Mouse (Mus musculus): ENCODE measurements around the gene Syngr4.
A peak's percentile ranks its signal among the peaks of the same experiment; 100 is the strongest.
"Not testable (repeated sequence)": the region's sequence is repeated elsewhere in the genome, so short reads cannot be mapped to it uniquely, and the experiment has no call there.

The Syngr4 gene

DNA sequence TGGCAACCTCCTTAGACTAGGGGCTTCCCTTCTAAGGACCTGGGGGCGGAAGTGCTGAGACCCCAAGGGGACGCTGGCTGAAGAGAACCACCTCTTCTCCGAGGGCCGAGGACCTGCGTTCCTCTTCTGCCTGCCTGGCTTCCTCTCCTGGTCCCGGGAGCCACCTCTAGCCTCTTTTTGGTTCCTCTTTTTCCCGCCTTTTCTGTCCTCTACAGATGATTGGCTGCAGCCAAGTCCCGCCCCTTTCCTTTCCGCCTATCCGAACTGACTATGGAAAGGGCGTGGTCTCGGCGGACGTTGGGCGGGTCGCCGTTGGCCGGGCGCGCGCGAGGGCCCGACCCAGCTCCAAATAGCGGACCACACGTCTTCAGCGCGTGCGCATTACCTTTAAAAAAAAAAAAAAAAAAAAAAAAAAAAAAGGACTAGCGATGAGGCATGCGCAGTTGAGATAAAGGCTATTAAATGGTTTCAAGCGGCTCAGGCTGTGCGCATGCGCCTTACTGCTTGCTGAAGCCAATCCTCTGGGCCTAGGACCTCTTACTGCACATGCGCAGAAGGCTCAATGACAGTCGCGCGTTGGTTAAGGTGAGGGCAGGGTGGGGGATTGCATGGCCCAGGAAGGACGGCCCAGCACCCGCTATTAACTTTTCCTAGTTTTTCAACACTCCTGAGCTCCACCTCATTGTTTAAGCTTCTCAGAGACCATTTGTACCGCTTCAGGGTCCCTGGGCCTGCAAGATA is at the start of gene Syngr4, which contains the start of gene Tmem143:
Gene Syngr4 (minus strand): TSS at position 198 of the 741 bp plus-strand sequence.
Gene Tmem143 (plus strand): TSS at position 425 of the 741 bp plus-strand sequence.
- peak; percentile 96 for DNase-seq (ENCODE audit: low spot score)

DNA sequence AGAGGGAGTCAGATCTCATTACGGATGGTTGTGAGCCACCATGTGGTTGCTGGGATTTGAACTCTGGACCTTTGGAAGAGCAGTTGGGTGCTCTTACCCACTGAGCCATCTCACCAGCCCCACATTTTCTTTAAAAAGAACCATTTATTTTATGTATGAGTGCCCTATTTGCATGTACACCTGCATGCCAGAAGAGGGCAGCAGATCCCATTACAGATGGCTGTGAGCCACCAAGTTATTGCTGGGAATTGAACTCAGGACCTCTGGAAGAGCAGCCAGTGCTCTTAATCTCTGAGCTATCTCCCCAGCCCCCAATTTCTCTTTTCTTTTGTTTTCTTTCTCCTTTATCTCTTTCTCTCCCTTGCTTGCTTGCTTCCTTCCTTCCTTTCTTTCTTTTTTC is 46.8 kb upstream of the Syngr4 start:
- not testable (repeated sequence) for DNase-seq (ENCODE audit: low spot score)

GRCm38 (mm10) chr7:45941986-45942385 is 45.5 kb upstream of the Syngr4 start:
- DNase-seq (ENCODE audit: low spot score) = no peak

- no peak for DNase-seq (ENCODE audit: low spot score)
These were observed 43.3 kb upstream of the Syngr4 start for GRCm38 (mm10) chr7:45939836-45940235.

DNA sequence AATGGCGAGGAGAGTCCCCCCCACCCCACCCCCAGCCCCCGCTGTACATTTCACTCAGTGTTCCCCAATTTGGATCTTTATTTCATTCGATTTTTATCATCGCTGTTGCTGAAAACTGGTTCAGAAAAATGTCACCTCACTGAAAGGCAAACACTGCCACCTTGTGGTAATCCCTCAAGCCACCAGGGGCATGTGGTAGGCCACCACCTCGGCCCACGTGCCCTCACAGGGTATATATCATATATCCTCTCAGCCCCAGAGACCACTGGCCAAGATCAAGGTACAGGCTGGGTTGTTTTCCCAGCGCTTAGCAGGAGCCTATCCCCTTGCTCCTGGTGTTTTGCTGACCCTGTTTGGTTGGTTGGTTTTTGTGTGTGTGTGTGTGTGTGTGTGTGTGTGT is 38.6 kb upstream of the Syngr4 start:
- DNase-seq (ENCODE audit: low spot score) = no peak

GRCm38 (mm10) chr7:45933766-45934165 is 37.3 kb upstream of the Syngr4 start:
- not testable (repeated sequence) for DNase-seq (ENCODE audit: low spot score)

DNA sequence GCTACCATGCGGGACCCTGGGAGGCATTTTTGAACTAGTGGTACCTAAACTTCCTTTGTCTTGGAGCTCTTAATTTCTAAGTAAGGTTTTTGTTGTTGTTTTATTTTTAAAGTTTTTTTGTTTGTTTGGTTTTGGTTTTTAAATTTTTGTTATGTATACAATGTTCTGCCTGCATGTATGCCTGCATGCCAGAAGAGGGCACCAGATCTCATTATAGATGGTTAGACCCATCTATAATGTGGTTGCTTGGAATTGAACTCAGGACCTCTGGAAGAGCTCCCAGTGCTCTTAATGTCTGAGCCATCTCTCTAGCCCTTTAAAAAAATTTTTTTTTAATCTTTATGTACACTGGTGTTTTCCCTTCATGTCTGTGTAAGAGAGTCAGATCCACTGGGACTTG is 33.2 kb upstream of the Syngr4 start:
- no peak for DNase-seq (ENCODE audit: low spot score)

- DNase-seq (ENCODE audit: low spot score) = no peak
These were observed 32.2 kb upstream of the Syngr4 start for GRCm38 (mm10) chr7:45928626-45929295.

- peak; percentile 60 for DNase-seq (ENCODE audit: low spot score)
These were observed 27.9 kb upstream of the Syngr4 start for GRCm38 (mm10) chr7:45924429-45924816.

DNA sequence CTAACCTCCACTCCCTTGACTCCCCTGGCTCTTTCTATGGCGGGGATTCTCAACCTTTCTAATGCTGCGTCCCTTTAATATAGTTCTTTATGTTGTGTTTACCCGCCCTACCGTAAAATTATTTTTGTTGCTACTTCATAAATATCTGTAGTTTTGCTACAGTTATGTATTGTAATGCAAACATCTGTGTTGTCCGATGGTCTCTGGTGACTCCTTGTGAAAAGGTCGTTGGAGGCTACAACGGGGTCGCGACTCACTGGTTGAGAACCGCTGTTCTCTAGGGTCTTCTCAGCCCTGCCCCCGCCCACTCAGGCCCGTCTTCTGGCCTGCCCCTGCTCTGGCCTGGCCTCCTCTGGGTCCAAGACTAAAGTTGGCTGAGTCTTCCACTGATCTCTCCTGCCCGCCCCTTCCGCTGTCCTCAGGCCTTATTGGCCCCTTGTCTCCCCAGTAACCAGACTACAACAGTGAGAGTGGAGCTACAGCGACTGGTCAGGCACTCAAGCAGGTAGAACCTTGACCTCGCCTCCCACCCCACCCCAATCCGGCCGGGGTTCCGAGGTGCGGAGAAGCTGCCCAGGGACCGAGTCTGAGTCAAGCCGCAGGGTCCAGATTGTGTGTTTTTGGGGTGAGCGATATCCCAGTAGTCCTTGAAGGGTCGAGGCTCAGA is 27.4 kb upstream of the Syngr4 start, which contains the start of gene Ccdc114:
Gene Ccdc114 (plus strand): TSS at position 311 of the 667 bp plus-strand sequence.
- DNase-seq (ENCODE audit: low spot score) = peak; percentile 78

DNA sequence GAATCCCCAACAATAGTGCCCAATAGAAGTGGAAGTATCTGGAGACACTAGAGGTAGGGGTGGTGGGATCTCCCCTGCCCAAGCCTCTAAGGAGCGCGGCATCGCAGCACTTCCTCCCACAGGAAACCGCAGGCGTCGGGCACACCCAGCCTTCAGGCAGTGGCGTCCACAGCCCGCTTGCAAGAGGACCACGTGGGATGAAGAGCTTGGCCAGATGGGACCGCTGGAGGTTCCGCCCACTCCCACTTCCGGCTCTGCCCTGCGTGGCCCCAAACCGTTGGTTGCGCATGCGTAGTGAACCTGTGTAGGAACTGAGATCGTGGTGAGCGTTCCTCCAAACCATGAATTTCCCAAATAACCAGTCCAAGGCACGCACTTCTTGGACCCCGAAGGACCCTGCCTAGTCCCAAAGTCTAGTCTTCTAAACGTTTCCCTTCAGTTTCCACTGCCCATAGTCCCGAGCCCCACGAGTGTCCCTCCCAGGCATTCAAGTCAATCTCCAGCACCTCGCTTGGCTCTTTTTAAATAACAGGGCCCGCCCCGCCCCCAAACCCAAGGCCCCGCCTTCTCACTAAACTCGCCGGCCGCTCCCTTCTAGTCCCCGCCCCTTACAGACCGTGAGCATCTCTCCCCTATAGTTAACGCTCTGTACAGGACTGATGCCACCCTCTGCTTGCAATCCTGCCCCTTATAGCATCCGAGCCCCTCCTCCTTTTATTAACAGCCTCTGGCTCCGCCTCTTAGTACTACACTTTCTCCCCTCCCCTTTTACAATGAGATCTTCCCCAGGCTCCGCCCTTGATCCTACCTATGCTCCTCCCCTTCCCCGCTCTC is 26.6 kb upstream of the Syngr4 start:
- DNase-seq (ENCODE audit: low spot score) = peak; percentile 92

- DNase-seq (ENCODE audit: low spot score) = no peak
These were observed 25.6 kb upstream of the Syngr4 start for GRCm38 (mm10) chr7:45921950-45922600.

DNA sequence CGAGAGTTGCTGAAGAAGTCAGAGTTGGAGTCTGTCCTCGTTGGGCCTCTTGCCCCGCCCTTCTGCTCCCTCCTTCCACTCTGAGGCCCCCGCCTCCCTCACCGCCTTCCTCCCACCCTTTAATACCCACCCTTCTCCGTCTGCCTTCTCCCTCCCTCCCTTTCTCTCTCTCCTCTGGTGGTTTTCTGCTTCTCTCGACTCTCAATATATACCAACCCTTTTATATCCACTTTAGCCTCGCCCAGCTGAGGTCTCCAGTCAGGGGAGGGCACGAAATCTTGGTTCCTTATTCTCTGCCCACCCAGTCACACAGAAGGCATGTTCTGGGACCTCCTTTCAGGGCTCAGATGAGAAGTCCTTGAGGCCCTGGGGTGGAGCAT is 24.7 kb upstream of the Syngr4 start, which contains the start of gene Emp3:
Gene Emp3 (minus strand): TSS at position 163 of the 380 bp plus-strand sequence.
- peak; percentile 57 for DNase-seq (ENCODE audit: low spot score)

GRCm38 (mm10) chr7:45920583-45921241 is 24.2 kb upstream of the Syngr4 start:
- peak; percentile 32 for DNase-seq (ENCODE audit: low spot score)

GRCm38 (mm10) chr7:45919761-45920160 is 23.2 kb upstream of the Syngr4 start:
- no peak for DNase-seq (ENCODE audit: low spot score)

DNA sequence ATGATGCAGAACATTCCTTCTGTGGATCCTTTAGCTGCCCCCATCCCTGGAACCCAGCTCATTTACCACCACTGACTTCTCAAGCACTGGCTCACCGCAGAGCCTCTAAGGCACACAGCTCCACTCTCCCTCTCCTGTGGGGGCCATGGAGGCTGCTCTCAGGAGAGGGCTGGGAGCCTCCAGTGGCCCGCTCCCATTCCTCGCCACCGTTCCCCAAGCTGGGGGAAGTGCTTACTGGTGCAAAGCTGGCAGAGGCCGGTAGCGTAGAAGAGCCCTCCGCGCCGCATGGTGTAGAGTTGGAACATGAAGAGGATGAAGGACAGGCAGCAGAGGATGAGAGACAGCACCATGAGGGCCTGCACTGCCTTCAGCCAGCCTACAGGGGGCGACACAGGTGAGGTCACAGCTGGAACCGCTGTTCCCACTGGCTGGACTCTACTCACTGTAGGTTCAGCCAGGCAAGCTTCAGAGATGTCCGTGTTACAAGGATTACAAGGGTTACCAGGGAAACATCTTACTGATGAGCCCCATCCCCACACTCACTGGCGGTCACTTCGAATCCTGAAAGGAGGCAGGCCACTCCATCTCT is 22.7 kb upstream of the Syngr4 start:
- no peak for DNase-seq (ENCODE audit: low spot score)

DNA sequence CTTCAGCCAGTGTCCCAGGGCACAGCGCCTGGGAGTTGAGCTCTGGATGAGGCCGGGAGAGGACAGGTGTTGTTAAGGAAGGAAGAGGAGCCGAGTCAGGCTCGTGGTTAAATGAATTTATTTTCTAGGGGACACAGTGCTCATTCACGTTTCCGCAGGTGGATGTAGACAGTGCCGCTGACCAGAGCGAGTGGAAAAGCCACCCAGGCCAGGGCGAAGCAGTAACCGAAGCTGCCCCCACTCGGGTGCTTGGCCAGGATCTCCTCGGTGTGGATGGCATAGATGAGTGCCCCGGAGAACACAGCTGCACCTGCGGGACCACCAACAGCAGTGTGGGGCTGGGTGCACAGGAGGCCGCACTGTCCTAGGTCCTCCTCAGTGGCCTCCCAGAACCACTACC is 21.4 kb upstream of the Syngr4 start:
- DNase-seq (ENCODE audit: low spot score) = no peak

GRCm38 (mm10) chr7:45917004-45917704 is 20.6 kb upstream of the Syngr4 start:
- DNase-seq (ENCODE audit: low spot score) = no peak

All from ovary, postnatal 36 days (tissue).